Mouse (Mus musculus) liver, postnatal 0 days (tissue): Measurements from ENCODE around the gene Mlf2.

Experiments used
- CTCF ChIP-seq: sonication (generic); IDR thresholded peaks from 2 replicates; pipeline ENCODE4 v1.5.1; 2016; ENCODE audit warnings: antibody characterized with exemption, low read depth
- EP300 ChIP-seq: IDR thresholded peaks from 2 replicates; pipeline ENCODE4 v1.6.1; 2016; ENCODE audit warnings: antibody characterized with exemption, low read depth, mild to moderate bottlenecking

DNA sequence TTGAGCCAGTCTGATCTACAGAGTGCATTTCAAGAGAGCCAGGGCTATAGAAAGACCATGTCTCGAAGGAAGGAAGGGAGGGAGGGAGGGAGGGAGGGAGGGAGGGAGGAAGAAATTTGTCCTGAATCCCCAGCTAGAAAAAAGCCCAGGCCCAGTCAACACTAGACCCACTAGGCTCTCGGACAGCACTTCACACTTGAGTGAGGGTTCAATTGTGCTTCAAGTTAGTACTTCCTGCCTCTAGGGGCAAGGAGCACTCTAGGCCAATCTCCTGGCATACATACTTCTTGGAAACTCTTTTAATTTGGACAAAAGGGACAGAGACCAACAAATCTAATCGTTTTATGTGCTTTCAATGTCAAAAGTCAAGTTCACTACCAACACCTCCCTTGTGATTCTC lies 26.9 kb downstream of the Mlf2 start:
- TF ChIP-seq CTCF (no peak), EP300 (no peak)
